Mouse (Mus musculus) midbrain, embryonic 12.5 days (tissue): ENCODE measurements around the gene Araf. TPM values are rescaled to one million over a fixed set of nuclear protein-coding genes. Genes with fewer than 3 reads are reported as not detected.

Source experiments
- ATAC-seq: fragments of 200-750 bp; cut with Nextera tagmentation; 2 replicates; pipeline ENCODE4 v1.8.0; 2017; ENCODE audit warnings: low read depth, moderate TSS enrichment, moderate library complexity; ENCODE audit not compliant: low FRiP score
- H3K27ac ChIP-seq: fragments of 300-500 bp; sonication (generic); replicated peaks from 2 replicates; pipeline ENCODE4 v1.5.1; 2016; ENCODE audit warnings: mild to moderate bottlenecking
- H3K27me3 ChIP-seq: fragments of 300-500 bp; sonication (generic); 2 replicates; pipeline ENCODE4 v1.6.1; 2016; ENCODE audit warnings: mild to moderate bottlenecking
- H3K36me3 ChIP-seq: fragments of 300-500 bp; sonication (generic); 2 replicates; pipeline ENCODE4 v1.6.1; 2016
- H3K4me1 ChIP-seq: fragments of 300-500 bp; sonication (generic); 2 replicates; pipeline ENCODE4 v1.6.1; 2016
- H3K4me2 ChIP-seq: fragments of 300-500 bp; sonication (generic); replicated peaks from 2 replicates; pipeline ENCODE4 v1.6.1; 2016; ENCODE audit warnings: mild to moderate bottlenecking, moderate library complexity
- H3K4me3 ChIP-seq: fragments of 300-500 bp; sonication (generic); 2 replicates; pipeline ENCODE4 v1.5.1; 2016; ENCODE audit warnings: mild to moderate bottlenecking
- H3K9ac ChIP-seq: fragments of 300-500 bp; sonication (generic); replicated peaks from 2 replicates; pipeline ENCODE4 v1.6.1; 2016; ENCODE audit warnings: mild to moderate bottlenecking, moderate library complexity
- H3K9me3 ChIP-seq: fragments of 300-500 bp; sonication (generic); 2 replicates; pipeline ENCODE4 v1.6.1; 2016; ENCODE audit warnings: mild to moderate bottlenecking
- WGBS: fragments of 180-500 bp; shearing (Covaris S2); methylation state at CpG from one replicate; pipeline ENCODE4 v1.1.7; 2016; 5-methylcytosine and 5-hydroxymethylcytosine counted together
- polyA plus RNA-seq: library from polyadenylated mRNA; unstranded; fragments of >200 nt; fragmentation: Nextera tagmentation; extraction: Ambion mirVana; gene quantifications from 2 replicates; pipeline ENCODE4 v1.2.1, GENCODE M21; 2016

The Araf gene
- polyA plus RNA-seq: 141 and 145 TPM in 2 replicates

DNA sequence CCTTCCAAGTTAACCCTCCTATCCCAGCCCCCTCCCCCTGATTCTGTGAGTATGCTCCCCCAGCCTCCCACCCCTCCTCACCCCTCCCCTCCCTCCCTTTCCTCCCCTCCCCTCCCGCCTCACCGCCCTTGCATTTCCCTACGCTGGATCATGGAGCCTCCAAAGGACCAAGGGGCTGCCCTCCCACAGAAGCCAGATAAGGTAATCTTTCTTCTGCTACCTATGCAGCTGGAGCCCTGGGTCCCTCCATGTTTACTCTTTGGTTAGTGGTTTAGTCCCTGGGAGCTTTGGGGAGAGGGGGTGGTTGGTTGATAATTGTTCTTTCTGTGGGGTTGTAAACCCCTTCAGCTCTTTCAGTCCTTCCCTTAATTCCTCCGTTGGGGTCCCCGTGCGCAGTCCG lies at the start of gene Araf:
Gene Araf, plus strand, starts transcription at position 134 of the 400 bp plus-strand sequence.
- Histone ChIP-seq H3K4me1 (no peaks in the 10 kb centered on the region), H3K4me3 (peak within 1 kb of the TSS; percentile 49), H3K27me3 (no peaks in the 10 kb centered on the region), H3K9me3 (no peaks in the 10 kb centered on the region), H3K9ac (peak within 1 kb of the TSS; percentile 60), H3K4me2 (peak within 1 kb of the TSS; percentile 52), H3K36me3 (no peaks in the 10 kb centered on the region), H3K27ac (peak within 1 kb of the TSS; percentile 90)
- 7% methylated on average over 4 of the region's 7 CpGs for WGBS
- ATAC-seq: peak; percentile 65

DNA sequence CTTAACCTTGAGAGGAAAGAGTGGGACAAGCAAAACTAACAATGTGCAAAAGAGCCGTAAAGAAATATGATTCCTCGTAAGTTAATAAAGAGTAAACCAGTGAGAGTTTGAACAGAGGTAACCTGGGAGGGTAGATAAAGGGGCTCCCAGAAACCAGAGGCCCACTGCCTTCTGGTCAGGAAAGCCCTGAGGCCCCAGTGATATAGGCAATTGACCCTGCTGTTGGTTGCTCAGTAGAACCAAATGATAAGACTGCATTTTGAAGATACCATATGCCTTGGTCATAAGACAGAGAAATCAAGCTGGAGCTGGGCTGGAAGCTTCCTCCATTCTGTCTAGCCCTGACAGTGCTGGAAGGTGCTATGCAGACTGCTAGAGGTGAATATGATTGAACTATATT lies 48.8 kb upstream of the Araf start:
- Histone ChIP-seq H3K4me2 (no peak overlapping the region), H3K9ac (no peak overlapping the region), H3K36me3 (no peaks in the 10 kb centered on the region), H3K27ac (no peak overlapping the region), H3K9me3 (no peaks in the 10 kb centered on the region), H3K4me3 (no peak overlapping the region), H3K4me1 (no peaks in the 10 kb centered on the region), H3K27me3 (no peaks in the 10 kb centered on the region)
- 94% methylated on average over 2 of the region's 2 CpGs for WGBS
- ATAC-seq: no peak

DNA sequence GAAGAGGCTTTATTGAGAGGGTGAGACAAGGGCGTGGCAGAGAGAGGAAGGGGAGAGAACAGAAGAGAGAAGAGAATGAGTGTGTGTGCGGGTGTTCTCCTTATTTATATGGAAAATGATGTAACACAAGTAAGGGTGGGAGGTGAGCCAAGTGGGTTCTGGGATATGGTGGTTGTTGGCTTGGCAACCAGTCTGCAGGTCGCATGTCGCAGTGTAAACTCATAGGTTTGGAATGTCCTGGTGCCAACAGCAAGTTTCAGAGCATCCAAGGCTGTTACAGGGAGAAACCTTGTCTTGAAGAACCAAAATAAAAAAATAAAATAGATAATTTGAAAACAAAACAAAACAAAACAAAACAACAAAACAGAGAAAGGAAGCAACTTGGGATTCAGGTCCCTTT lies 36.4 kb upstream of the Araf start:
- Histone ChIP-seq H3K9ac (no peak overlapping the region), H3K9me3 (no peaks in the 10 kb centered on the region), H3K4me3 (no peak overlapping the region), H3K4me2 (no peak overlapping the region), H3K4me1 (no peaks in the 10 kb centered on the region), H3K27me3 (no peaks in the 10 kb centered on the region), H3K27ac (no peak overlapping the region), H3K36me3 (no peaks in the 10 kb centered on the region)
- WGBS: 89% methylated on average over 4 of the region's 4 CpGs
- no peak for ATAC-seq

DNA sequence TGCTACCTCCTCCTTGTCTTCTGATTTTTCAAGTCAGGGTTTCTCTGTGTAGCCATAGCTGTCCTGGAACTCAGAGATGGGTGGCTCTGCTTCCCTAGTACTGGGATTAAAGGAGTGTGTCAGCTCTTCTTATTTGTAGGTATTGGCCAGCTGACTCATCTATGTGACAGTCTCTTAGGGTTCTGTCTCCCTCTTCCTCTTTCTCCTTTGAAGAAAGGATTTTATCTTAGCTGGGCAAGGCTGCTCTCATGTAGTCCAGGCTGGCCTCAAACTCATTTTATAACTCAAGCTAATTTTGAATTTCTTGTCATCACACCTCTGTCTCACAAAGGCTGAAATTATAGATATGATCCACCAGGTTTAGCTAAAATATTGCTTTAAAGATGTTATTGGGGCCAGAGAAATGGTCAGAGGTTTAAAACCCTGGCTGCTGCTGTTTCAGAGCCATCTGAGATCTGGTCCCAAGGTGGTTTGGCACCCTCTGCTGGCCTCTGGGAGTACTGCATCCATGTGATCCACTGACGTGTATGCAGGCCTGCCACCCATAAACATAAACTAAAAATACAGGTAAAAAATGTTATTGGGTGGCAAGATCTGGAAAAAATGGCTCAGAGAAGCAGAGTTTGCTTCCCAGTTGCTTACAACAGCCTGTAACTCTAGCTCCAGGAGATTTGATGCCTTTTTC lies 26.8 kb upstream of the Araf start:
- no peaks in the 10 kb centered on the region for H3K27me3 ChIP-seq
- no peak overlapping the region for H3K4me2 ChIP-seq
- ATAC-seq: peak; percentile 63; the same call in 1 of the 2 replicates
- no peak overlapping the region for H3K9ac ChIP-seq
- H3K9me3 ChIP-seq: no peaks in the 10 kb centered on the region
- H3K36me3 ChIP-seq: no peaks in the 10 kb centered on the region
- no peaks in the 10 kb centered on the region for H3K4me1 ChIP-seq
- H3K27ac ChIP-seq: no peak overlapping the region
- WGBS: 0% methylated on average over 1 of the region's 1 CpGs
- H3K4me3 ChIP-seq: no peak overlapping the region

DNA sequence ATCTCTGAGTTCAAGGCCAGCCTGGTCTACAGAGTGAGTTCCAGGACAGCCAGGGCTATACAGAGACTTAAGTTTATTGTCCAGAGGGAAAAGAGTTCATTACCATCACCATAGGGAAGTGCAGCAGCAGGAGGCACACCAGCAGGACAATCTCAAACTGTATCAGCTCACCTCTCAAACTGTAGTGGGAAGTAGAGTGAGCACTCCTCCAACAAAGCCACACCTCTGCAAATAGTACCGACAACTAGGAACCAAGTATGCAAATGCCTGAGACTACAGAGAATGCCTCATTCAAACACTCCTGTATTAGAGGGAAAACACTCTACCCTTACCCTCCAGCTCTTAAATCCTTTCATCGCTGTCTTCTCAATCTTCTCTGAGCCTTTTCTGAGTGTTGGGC lies 25.9 kb upstream of the Araf start:
- H3K9me3 ChIP-seq: no peaks in the 10 kb centered on the region
- H3K4me1 ChIP-seq: no peaks in the 10 kb centered on the region
- no peaks in the 10 kb centered on the region for H3K27me3 ChIP-seq
- no peak overlapping the region for H3K27ac ChIP-seq
- ATAC-seq: no peak
- no peak overlapping the region for H3K4me3 ChIP-seq
- no peak overlapping the region for H3K9ac ChIP-seq
- no peaks in the 10 kb centered on the region for H3K36me3 ChIP-seq
- no peak overlapping the region for H3K4me2 ChIP-seq
- 59% methylated on average over 2 of the region's 2 CpGs for WGBS

DNA sequence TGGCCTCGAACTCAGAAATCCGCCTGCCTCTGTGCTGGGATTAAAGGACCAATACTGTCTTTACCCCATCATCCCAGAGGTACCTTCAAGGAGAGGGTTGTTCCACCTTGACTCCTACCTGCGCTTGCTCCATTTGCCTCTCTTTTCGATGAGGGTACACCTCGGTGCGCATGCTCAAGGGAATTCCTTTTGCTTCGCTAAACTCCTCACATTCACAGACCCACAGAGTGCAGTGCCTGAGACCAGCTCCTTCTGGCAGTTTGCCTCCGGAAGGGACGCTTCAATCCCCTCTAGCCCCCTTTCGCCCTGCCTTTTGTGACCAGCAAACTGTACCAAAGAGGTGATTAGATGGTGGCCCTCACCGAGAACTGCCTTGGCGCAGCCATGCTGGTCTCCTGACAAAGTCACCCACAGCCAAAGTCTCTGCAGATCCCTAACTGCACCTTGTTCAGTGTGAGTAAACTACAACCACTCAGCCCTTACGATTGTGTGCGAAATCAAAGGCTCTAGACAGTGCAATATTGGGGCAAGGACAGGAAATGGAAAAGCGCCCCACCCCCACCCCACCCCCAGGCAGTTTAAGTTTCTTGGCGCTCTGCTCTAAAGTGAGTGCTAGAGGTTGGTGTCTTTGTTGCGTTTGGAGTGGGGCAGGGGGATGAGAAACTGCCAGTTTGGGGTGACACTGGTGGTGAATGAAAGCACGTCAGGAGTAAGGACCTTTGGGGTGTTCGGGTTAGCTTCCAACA lies 22.2 kb upstream of the Araf start:
- H3K9me3 ChIP-seq: no peaks in the 10 kb centered on the region
- H3K9ac ChIP-seq: no peak overlapping the region
- ATAC-seq: no peak
- no peak overlapping the region for H3K27ac ChIP-seq
- no peaks in the 10 kb centered on the region for H3K36me3 ChIP-seq
- H3K27me3 ChIP-seq: no peaks in the 10 kb centered on the region
- H3K4me2 ChIP-seq: no peak overlapping the region
- no peaks in the 10 kb centered on the region for H3K4me1 ChIP-seq
- WGBS: 61% methylated on average over 19 of the region's 19 CpGs
- no peak overlapping the region for H3K4me3 ChIP-seq

DNA sequence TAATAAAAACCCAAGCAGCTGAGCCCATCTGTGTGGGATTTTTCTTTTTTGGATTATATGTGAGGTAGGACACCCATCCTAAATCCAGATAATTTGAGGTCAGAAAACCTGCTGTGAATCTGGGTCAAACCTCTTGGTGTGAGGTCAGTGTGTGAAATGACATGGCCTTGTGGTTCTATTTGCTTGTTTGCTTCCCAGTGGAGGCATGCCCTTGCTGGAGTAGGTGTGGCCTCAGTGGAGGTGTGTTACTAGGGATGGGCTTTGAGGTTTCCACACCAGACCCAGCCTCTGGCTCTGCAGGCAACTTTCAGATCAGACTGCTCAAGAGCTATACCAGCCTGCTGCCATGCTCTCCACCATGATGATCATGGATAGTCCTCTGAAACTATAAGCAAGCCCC lies 20.0 kb upstream of the Araf start:
- Histone ChIP-seq H3K4me3 (no peak overlapping the region), H3K9ac (no peak overlapping the region), H3K27me3 (no peaks in the 10 kb centered on the region), H3K4me1 (no peaks in the 10 kb centered on the region), H3K36me3 (no peaks in the 10 kb centered on the region), H3K4me2 (no peak overlapping the region), H3K27ac (no peak overlapping the region), H3K9me3 (no peaks in the 10 kb centered on the region)
- no peak for ATAC-seq

DNA sequence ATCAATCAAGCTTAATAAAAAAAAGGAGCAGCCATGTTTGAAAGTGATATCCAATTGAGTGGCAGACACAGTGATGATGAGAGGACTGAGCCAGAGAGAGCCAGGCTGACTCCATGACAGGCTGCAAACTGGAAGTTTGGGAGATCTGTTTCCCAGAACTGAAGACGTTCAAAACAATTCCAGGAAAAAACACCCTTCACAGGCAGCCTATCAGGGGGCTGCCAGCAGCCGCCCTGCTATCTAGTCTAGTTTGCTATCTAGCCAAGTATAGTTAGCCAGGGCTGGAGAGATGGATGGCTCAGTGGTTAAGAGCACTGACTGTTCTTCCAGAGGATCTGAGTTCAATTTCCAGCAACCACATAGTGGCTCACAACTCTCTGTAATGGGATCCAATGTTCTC lies 10.3 kb upstream of the Araf start:
- no peak overlapping the region for H3K4me2 ChIP-seq
- H3K4me3 ChIP-seq: no peak overlapping the region
- H3K9me3 ChIP-seq: no peaks in the 10 kb centered on the region
- WGBS: 86% methylated on average over 2 of the region's 2 CpGs
- H3K27ac ChIP-seq: no peak overlapping the region
- ATAC-seq: no peak
- H3K27me3 ChIP-seq: no peaks in the 10 kb centered on the region
- no peaks in the 10 kb centered on the region for H3K4me1 ChIP-seq
- H3K36me3 ChIP-seq: no peaks in the 10 kb centered on the region
- no peak overlapping the region for H3K9ac ChIP-seq

DNA sequence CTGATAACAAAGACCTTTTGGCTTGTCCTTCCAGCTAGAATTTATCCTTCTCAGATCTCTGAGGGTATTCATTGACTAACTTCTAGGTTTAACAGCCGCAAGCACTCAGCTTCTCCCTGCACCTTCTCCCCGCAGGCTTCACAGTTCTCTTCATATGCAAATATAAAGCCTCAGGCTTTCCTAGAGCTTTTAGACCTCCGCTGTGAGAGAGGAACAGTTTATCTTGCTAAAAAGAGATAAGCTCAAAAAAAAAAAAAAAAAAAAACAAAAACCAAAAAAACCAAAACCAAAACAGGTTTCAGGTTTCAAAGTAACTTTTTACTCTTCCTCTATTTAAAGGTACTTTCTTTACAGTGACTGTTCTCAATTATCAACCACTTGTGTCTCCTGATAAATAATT lies 5.2 kb upstream of the Araf start:
- Histone ChIP-seq H3K4me3 (no peak overlapping the region), H3K9ac (no peak overlapping the region), H3K9me3 (no peaks in the 10 kb centered on the region), H3K4me2 (no peak overlapping the region), H3K4me1 (no peaks in the 10 kb centered on the region), H3K27ac (no peak overlapping the region), H3K27me3 (no peaks in the 10 kb centered on the region), H3K36me3 (no peaks in the 10 kb centered on the region)
- 25% methylated on average over 3 of the region's 3 CpGs for WGBS
- no peak for ATAC-seq

DNA sequence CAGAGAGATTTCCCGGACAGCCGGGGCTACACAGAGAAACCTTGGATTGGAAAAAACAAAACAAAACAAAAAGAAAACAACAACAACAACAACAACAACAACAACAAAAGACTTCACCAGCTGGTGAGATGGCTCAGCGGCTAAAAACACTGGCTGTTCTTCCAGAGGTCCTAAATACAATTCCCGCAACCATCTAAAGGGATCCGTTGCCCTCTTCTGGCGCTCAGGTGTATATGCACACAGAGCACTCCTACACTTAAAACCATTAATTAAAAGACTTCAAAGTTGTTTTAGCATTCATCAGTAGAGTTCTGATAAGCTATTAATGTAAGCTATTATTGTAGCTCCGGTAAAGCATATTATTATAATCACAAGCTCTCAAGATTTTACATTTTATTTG lies 4.4 kb upstream of the Araf start:
- ATAC-seq: no peak
- no peaks in the 10 kb centered on the region for H3K36me3 ChIP-seq
- H3K4me2 ChIP-seq: no peak overlapping the region
- no peaks in the 10 kb centered on the region for H3K4me1 ChIP-seq
- H3K9ac ChIP-seq: no peak overlapping the region
- no peaks in the 10 kb centered on the region for H3K9me3 ChIP-seq
- H3K4me3 ChIP-seq: no peak overlapping the region
- no peak overlapping the region for H3K27ac ChIP-seq
- WGBS: 57% methylated on average over 7 of the region's 7 CpGs
- no peaks in the 10 kb centered on the region for H3K27me3 ChIP-seq

DNA sequence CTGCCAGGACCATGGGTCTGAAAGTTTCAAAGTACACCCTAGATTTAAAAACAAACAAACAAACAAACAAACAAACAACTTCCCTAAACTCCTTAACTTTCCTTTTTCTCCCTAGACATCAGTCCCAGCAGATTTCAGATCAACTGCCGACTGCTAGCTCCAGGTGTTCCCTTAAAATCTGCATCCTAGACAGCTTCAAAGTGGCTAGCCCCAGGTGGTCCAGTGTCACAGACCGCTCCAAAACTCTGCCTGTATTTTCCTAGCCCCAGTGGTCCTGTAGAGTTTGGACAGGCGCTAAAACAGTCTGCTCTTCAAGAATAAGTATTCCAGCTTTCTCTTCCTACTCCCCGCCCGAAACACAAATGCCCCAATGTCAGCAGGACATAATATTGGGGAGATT lies 3.4 kb upstream of the Araf start:
- Histone ChIP-seq H3K9me3 (no peaks in the 10 kb centered on the region), H3K4me1 (no peaks in the 10 kb centered on the region), H3K27me3 (no peaks in the 10 kb centered on the region), H3K27ac (no peak overlapping the region), H3K9ac (no peak overlapping the region), H3K4me2 (no peak overlapping the region), H3K4me3 (no peak overlapping the region), H3K36me3 (no peaks in the 10 kb centered on the region)
- no peak for ATAC-seq
- WGBS: 38% methylated on average over 5 of the region's 5 CpGs

DNA sequence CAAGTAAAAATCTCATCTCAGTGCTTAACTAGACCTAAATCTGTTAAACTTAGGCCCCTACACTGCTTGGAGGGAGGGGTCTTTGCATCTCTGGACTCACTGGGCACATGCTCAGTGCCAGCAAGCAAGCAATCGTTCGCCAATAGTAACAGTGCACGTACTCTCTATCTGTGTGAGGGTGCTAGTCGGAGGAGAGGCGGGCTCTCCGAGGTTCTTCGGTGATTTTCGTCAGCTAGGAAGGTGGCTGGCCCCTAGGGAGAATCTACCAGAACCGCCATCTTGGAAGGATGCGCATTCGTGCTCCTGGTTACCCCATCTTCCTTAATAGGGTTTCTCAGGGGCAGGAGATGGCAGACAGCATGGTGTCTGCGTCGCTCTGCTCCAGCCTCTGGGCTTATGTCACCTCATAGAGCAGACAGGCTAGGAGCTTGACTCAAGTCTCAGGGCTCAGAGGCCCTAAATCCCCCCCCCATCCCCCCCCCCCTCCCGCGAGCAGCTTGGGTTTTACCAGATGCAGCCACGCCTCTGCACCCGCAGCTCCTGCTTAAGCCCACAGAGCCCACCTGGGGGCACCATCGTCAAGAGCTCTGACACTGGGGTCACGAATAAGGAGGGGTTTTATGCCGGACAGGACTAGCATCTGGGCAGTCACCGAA lies 655 bp downstream of the Araf start:
- Histone ChIP-seq H3K9me3 (no peaks in the 10 kb centered on the region), H3K27ac (peak overlapping the region; percentile 90), H3K4me3 (peak overlapping the region; percentile 49), H3K27me3 (no peaks in the 10 kb centered on the region), H3K4me2 (peak overlapping the region; percentile 52), H3K4me1 (no peaks in the 10 kb centered on the region), H3K36me3 (no peaks in the 10 kb centered on the region), H3K9ac (peak overlapping the region; percentile 60)
- ATAC-seq: peak; percentile 98
- WGBS: 24% methylated on average over 17 of the region's 21 CpGs
